Mouse (Mus musculus): ENCODE measurements at regions not wholly inside any gene's neighbourhood (a gene's known extent, or its start where the extent isn't known, plus 50 kb on each side); places are given as distances from the start of the nearest gene placed in this dataset.

- WGBS, result 92% methylated on average over 8 of the region's 8 CpGs
- Histone ChIP-seq H3K27ac (replicated peaks) (no peak overlapping the region), H3K27me3 (replicated peaks; ENCODE audit: low read depth, poor library complexity, severe bottlenecking) (no peaks in the 10 kb centered on the region), H3K4me1 (no peaks in the 10 kb centered on the region), H3K36me3 (replicated peaks) (no peaks in the 10 kb centered on the region), H3K9me3 (peaks cover 5% of the 10 kb centered on the region; the same call in 1 of the 2 replicates), H3K4me3 (no peak overlapping the region)
- DNase-seq (ENCODE audit: low spot score), result no peak
These were observed 145.3 kb upstream of the Usp24 start for GRCm38 (mm10) chr4:106170731-106171130.

GRCm38 (mm10) chr4:106175352-106175751 is 140.7 kb upstream of the Usp24 start:
- Histone ChIP-seq H3K36me3 (replicated peaks) (no peaks in the 10 kb centered on the region), H3K4me3 (no peak overlapping the region), H3K9me3 (peaks cover 3% of the 10 kb centered on the region; the same call in 1 of the 2 replicates), H3K4me1 (no peaks in the 10 kb centered on the region), H3K27ac (replicated peaks) (no peak overlapping the region), H3K27me3 (replicated peaks; ENCODE audit: low read depth, poor library complexity, severe bottlenecking) (no peaks in the 10 kb centered on the region)
- WGBS, result 85% methylated on average over 5 of the region's 5 CpGs
- no peak for DNase-seq (ENCODE audit: low spot score)

GRCm38 (mm10) chr4:106185745-106186501 is 130.1 kb upstream of the Usp24 start:
- Histone ChIP-seq H3K9me3 (no peaks in the 10 kb centered on the region), H3K36me3 (replicated peaks) (no peaks in the 10 kb centered on the region), H3K27ac (replicated peaks) (no peak overlapping the region), H3K4me1 (peaks cover 8% of the 10 kb centered on the region; the same call in 1 of the 2 replicates), H3K27me3 (replicated peaks; ENCODE audit: low read depth, poor library complexity, severe bottlenecking) (no peaks in the 10 kb centered on the region), H3K4me3 (no peak overlapping the region)
- WGBS, result 84% methylated on average over 13 of the region's 13 CpGs
- no peak for DNase-seq (ENCODE audit: low spot score)

GRCm38 (mm10) chr4:106186684-106187083 is 129.3 kb upstream of the Usp24 start:
- Histone ChIP-seq H3K36me3 (replicated peaks) (no peaks in the 10 kb centered on the region), H3K27ac (replicated peaks) (no peak overlapping the region), H3K4me1 (peaks cover 8% of the 10 kb centered on the region; the same call in 1 of the 2 replicates), H3K4me3 (no peak overlapping the region), H3K27me3 (replicated peaks; ENCODE audit: low read depth, poor library complexity, severe bottlenecking) (no peaks in the 10 kb centered on the region), H3K9me3 (no peaks in the 10 kb centered on the region)
- 92% methylated on average over 7 of the region's 7 CpGs for WGBS
- DNase-seq (ENCODE audit: low spot score), result no peak

GRCm38 (mm10) chr4:106190248-106190647 is 125.8 kb upstream of the Usp24 start:
- H3K36me3 ChIP-seq (replicated peaks), result no peaks in the 10 kb centered on the region
- H3K4me3 ChIP-seq, result no peak overlapping the region
- H3K27ac ChIP-seq (replicated peaks), result no peak overlapping the region
- 84% methylated on average over 4 of the region's 4 CpGs for WGBS
- H3K4me1 ChIP-seq, result peaks cover 9% of the 10 kb centered on the region; the same call in 1 of the 2 replicates
- no peak for DNase-seq (ENCODE audit: low spot score)
- no peaks in the 10 kb centered on the region for H3K27me3 ChIP-seq (replicated peaks; ENCODE audit: low read depth, poor library complexity, severe bottlenecking)
- H3K9me3 ChIP-seq, result no peaks in the 10 kb centered on the region

GRCm38 (mm10) chr4:106191331-106191730 is 124.7 kb upstream of the Usp24 start:
- H3K36me3 ChIP-seq (replicated peaks), result no peaks in the 10 kb centered on the region
- H3K27me3 ChIP-seq (replicated peaks; ENCODE audit: low read depth, poor library complexity, severe bottlenecking), result no peaks in the 10 kb centered on the region
- H3K4me1 ChIP-seq, result peaks cover 8% of the 10 kb centered on the region; the same call in 1 of the 2 replicates
- DNase-seq (ENCODE audit: low spot score), result no peak
- no peak overlapping the region for H3K4me3 ChIP-seq
- WGBS, result 90% methylated on average over 8 of the region's 8 CpGs
- H3K9me3 ChIP-seq, result no peaks in the 10 kb centered on the region
- no peak overlapping the region for H3K27ac ChIP-seq (replicated peaks)

GRCm38 (mm10) chr4:106191843-106192242 is 124.2 kb upstream of the Usp24 start:
- WGBS, result 93% methylated on average over 3 of the region's 3 CpGs
- H3K4me3 ChIP-seq, result no peak overlapping the region
- DNase-seq (ENCODE audit: low spot score), result no peak
- peaks cover 8% of the 10 kb centered on the region; the same call in 1 of the 2 replicates for H3K4me1 ChIP-seq
- H3K9me3 ChIP-seq, result no peaks in the 10 kb centered on the region
- no peak overlapping the region for H3K27ac ChIP-seq (replicated peaks)
- H3K36me3 ChIP-seq (replicated peaks), result no peaks in the 10 kb centered on the region
- no peaks in the 10 kb centered on the region for H3K27me3 ChIP-seq (replicated peaks; ENCODE audit: low read depth, poor library complexity, severe bottlenecking)

GRCm38 (mm10) chr4:106193204-106193945 is 122.6 kb upstream of the Usp24 start:
- Histone ChIP-seq H3K36me3 (replicated peaks) (no peaks in the 10 kb centered on the region), H3K27ac (replicated peaks) (no peak overlapping the region)

GRCm38 (mm10) chr4:106195497-106196166 is 120.4 kb upstream of the Usp24 start:
- WGBS, result 80% methylated on average over 3 of the region's 3 CpGs
- H3K36me3 ChIP-seq (replicated peaks), result no peaks in the 10 kb centered on the region
- H3K27me3 ChIP-seq (replicated peaks; ENCODE audit: low read depth, poor library complexity, severe bottlenecking), result no peaks in the 10 kb centered on the region
- DNase-seq (ENCODE audit: low spot score), result no peak
- H3K27ac ChIP-seq (replicated peaks), result no peak overlapping the region
- H3K4me1 ChIP-seq, result peaks cover 30% of the 10 kb centered on the region
- H3K9me3 ChIP-seq, result no peaks in the 10 kb centered on the region
- H3K4me3 ChIP-seq, result no peak overlapping the region

More at GRCm38 (mm10) chr4:106193204-106193945, 122.6 kb upstream of the Usp24 start:
- no peak for DNase-seq (ENCODE audit: low spot score)
- peaks cover 14% of the 10 kb centered on the region; the same call in 1 of the 2 replicates for H3K4me1 ChIP-seq
- no peaks in the 10 kb centered on the region for H3K9me3 ChIP-seq
- H3K27me3 ChIP-seq (replicated peaks; ENCODE audit: low read depth, poor library complexity, severe bottlenecking), result no peaks in the 10 kb centered on the region
- H3K4me3 ChIP-seq, result no peak overlapping the region
- 87% methylated on average over 3 of the region's 3 CpGs for WGBS

GRCm38 (mm10) chr4:106199833-106200232 is 116.2 kb upstream of the Usp24 start:
- H3K27ac ChIP-seq (replicated peaks), result peak overlapping the region; percentile 76
- no peaks in the 10 kb centered on the region for H3K27me3 ChIP-seq (replicated peaks; ENCODE audit: low read depth, poor library complexity, severe bottlenecking)
- H3K4me1 ChIP-seq, result peaks cover 40% of the 10 kb centered on the region
- DNase-seq (ENCODE audit: low spot score), result peak; percentile 46
- H3K9me3 ChIP-seq, result no peaks in the 10 kb centered on the region
- 13% methylated on average over 11 of the region's 11 CpGs for WGBS
- peak overlapping the region; percentile 29 for H3K4me3 ChIP-seq
- H3K36me3 ChIP-seq (replicated peaks), result no peaks in the 10 kb centered on the region

- Histone ChIP-seq H3K36me3 (replicated peaks) (no peaks in the 10 kb centered on the region), H3K27ac (replicated peaks) (peak overlapping the region; percentile 76), H3K27me3 (replicated peaks; ENCODE audit: low read depth, poor library complexity, severe bottlenecking) (no peaks in the 10 kb centered on the region), H3K9me3 (no peaks in the 10 kb centered on the region), H3K4me3 (peak overlapping the region; percentile 29), H3K4me1 (peaks cover 40% of the 10 kb centered on the region)
- no peak for DNase-seq (ENCODE audit: low spot score)
- 38% methylated on average over 6 of the region's 6 CpGs for WGBS
These were observed 115.8 kb upstream of the Usp24 start for GRCm38 (mm10) chr4:106200241-106200640.

GRCm38 (mm10) chr4:106202554-106202953 is 113.5 kb upstream of the Usp24 start:
- peak overlapping the region; percentile 40; the same call in 1 of the 2 replicates for H3K27ac ChIP-seq (replicated peaks)
- peak; percentile 29 for DNase-seq (ENCODE audit: low spot score)
- no peak overlapping the region for H3K4me3 ChIP-seq
- H3K9me3 ChIP-seq, result no peaks in the 10 kb centered on the region
- H3K4me1 ChIP-seq, result peaks cover 49% of the 10 kb centered on the region
- no peaks in the 10 kb centered on the region for H3K27me3 ChIP-seq (replicated peaks; ENCODE audit: low read depth, poor library complexity, severe bottlenecking)
- whole genome bisulfite sequencing, result 43% methylated on average over 3 of the region's 3 CpGs
- no peaks in the 10 kb centered on the region for H3K36me3 ChIP-seq (replicated peaks)
